Mouse (Mus musculus) CD4-positive, CD25-positive, alpha-beta regulatory T cell, adult 4 months (primary cell): ENCODE measurements around the gene Hnrnpf. TPM values are rescaled to one million over a fixed set of nuclear protein-coding genes. Genes with fewer than 3 reads are reported as not detected.

Experiments used
- ATAC-seq: one replicate; pipeline ENCODE4 v1.8.0; 2017
- polyA plus RNA-seq, 2 experiments: library from polyadenylated mRNA; unstranded; fragments of 100-300 nt; shearing (Covaris generic); gene quantifications; one replicate each; pipeline ENCODE4 v1.2.1; 2017

Gene Hnrnpf
- polyA plus RNA-seq, 2 experiments from 2014 or later = 1,072 to 1,239 TPM

DNA sequence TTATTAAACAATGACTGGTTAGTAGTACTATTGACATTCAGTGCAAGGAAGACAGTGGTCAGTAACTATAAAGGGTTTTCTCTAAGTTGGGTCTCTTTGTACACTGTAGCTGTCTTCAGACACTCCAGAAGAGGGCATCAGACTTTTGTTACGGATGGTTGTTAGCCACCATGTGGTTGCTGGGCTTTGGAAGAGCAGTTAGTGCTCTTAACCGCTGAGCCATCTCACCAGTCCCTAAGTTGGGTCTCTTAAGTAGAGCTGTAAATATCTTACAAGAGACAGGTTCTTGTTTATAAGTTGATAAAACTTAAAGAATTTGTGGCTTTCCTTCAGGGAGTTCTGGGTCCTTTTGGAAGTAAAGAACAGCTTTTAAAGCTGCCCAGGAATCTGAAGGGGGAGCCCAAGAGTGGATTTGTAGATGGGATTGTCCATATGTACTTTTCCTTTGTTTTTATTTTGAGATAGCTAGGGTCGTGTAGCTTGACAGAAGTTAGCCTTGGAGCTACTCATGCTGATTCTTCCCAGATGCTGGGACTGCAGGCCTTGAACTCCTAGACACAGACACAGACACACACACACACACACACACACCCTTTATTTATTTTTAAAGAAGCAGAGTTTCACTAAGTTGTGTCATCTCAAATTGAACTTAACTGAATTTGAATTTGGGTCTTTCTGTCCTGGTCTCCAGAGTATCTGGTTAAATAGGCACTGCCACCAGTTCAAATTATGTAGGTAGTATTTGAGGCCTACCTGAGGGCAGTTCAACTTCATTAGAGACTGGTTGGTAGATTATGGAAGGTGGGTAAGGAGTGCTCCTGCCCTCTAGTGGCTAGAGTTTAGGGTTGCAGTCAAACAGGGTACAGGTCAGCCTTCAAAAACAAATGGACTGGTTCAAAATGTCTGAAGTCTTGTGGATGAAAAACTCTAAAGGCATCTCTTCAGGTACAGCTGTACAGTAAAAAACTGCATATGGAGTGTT is 20.8 kb downstream of the Hnrnpf start:
- ATAC-seq = peak; percentile 32

DNA sequence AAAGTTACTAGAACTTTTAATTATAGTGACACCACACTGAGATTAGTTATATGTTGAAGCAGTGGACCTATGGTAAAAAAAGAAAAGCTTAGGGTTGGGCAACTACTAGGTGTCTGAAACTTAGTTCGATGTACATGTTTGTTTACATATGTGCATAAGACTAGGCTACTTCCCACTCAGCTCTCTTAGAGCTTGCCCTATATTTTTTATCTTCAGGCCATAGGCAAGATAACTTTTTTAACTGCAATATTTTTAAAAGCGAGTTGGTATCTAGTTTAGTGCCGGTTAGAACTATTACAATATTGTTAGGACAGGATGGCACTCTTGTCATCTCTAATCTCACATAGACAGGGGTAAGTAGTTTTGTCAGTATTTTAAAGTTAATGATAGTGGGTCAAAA is 21.9 kb downstream of the Hnrnpf start:
- no peak for ATAC-seq

DNA sequence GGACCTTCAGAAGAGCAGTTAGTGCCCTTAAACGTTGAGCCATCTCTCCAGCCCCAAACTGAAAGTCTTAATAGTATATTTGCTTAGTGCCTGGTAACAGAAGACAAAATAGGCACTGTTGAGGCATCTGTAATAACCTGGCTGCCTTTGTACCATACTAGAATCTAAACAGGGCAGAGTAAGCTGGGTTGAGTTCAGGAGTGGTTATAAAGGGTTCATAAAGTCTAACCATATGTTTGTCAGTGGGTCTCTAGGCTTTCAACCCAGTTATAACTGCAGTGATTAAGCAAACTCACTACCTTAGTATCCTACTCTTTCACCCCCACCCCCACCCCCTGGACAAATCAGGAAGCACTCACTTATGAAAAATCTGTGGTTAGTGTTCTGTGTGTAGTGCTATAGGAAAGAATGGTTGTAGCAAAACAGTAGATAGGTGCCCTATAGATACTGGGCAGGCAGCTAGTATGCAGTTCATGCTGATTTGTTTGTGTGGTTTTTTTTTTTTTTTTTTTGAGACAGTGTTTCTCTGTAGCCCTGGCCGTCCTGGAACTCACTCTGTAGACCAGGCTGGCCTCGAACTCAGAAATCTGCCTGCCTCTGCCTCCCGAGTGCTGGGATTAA is 26.9 kb downstream of the Hnrnpf start:
- ATAC-seq = no peak

DNA sequence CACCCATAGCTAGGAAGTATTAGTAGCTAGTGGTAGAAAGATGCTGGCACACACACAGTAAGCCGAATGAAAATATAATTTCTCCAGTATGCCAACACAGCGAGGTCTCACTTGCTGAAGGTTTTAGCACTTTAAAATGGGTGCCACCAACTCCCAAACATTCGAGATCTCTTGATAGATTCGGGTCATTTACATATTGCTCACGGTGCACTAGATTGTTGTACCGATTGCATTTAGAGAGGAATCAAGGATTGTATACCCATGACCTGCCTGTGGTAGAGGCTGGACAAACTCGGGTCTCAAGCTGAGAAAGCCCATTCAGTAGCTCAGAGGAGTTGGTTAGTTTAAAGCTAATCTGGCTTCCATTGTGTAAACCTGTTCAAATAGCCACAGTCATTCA is 27.8 kb downstream of the Hnrnpf start:
- no peak for ATAC-seq

DNA sequence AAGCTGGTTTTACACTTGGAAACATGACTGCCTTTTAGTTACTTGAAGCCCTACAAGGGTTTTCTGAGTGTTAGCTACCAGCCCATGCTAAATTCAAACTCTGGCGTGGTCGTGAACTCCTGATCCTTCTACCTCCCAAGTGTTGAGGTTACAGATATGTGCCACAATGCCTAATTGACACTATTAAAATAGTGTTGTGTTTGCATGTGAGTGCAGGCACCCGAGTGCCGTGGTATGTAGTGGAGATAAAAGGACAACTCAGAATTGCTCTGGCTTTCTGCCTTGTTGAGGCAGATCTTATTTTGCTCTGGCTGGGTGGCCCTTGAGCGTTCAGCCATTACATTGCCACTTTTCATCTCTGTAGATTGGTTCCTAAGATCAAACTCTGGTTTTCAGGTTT is 28.6 kb downstream of the Hnrnpf start:
- no peak for ATAC-seq

DNA sequence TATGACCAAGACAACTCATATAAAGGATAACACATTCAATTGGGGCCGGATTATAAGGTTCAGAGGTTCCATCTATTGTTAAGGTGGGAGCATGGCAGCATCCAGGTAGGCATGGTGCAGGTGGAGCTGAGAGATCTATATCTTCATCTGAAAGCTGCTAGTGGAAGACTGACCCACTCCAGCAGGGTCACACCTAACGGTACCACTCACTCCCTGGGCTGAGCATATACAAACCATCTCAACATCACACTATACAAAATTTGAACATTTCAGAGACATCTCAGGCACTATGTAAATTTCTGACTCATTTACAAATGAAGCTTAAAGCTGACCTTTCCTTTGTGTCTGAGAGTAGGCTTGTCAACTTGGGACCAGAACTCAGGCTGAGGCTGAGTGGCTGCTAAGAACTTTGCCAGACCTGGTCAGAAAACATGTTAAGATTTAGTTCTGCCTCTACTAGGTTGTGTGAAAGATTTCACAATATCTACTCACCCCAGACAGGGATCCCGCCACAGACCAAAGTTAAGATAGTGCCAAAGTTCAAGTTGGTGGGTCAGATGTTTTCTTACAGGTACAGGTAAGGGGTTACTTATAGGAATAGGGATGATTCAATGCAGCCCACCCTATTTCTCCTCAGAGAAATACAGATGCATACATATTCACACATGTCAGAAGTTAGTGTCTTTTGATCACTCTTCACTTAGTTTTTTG is 30.0 kb downstream of the Hnrnpf start:
- no peak for ATAC-seq

DNA sequence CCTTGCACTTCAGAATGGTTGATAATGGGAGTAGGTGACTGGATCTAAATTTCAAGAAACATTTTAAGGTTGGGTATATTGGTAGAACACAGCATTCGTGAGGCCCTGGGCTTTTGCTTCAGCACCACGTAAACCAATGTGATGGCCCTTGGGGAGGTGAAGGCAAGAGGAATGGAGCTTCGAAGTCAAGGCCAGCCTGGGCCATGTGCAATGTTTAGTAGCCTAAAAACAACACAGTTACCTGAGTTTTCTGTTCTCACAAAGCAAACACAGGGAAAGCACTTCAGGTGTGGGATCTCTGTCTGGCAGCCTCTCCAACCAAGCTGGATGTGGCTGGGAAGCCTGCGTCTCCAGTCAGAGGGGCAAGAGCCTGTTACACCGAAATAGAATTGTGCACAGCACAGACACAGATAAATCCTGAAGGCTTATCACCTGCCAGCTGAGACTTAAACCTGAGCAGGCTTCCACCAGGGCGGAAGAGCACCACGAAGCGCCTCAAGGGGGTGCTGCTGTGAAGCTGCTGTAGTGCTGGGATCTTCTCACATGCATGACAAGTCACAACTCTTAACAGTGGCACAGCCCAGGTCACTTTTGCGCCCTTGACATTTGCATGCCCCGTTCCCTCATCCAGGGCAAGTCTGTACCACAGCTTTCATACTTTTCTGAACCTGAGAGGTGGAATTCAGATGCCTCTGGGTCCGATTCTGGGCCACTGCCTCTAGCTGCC is 32.4 kb downstream of the Hnrnpf start:
- ATAC-seq = peak; percentile 40

DNA sequence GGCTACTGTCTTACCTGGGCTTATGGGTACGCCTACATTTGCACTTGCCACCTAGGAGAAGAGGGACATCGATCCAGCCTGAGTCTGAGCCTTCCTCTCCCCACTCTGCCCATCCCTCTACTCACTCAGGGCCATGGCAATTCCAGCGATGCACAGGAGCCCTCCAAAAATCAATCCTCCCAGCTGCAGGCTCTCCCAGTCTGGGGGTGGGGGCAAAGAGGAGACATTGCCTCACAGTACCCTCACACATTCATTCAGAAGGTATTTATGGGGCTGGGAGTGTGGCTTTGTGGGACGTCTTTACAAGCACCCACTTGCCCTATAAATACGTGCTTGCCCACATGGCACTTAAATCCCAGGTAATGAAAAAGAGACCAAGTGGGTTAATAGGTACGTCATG is 34.2 kb downstream of the Hnrnpf start:
- ATAC-seq = no peak

DNA sequence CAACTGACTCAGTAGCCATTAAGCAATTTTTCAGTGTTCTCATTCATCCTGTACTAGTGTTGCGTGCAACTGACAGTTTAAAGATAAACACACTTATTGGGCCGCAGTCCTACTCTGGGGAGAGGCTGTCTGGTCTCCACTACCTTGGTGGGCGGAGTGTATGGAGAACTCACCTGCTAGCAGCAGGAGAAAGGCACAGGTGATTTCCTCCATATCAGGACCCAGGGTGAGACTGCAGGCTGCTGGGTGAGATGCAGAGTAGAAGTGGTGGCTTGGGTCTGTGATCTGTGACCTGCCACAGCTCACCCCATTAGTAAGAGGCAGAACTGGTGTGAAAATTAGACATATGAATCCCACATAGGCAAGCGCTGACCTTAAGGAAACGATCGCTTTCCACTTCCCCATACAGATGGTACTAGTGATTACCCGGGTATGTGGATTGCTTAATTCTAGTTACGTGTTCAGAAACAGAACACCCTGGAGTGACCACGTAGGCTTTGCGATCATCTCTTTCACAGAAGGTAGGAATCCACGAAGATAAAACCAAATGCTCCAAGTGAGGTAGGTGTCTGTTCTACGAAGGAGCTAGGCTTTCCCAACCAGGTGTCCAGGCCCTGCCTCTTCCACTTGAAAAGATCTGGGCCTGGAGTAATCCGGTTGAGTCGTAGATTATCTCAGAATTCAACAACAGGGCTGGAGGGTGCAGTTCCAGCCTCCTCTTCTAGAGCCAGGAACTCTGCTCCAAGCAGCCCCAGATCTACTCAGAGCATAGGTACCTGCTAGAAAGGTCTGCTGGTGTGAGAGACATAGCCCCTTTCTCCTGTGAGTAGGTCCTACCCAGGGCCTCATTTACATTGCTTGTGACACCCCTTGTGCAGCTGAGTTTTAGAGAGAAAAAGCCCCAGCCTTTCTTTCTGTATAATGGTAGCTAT is 35.8 kb downstream of the Hnrnpf start:
- ATAC-seq = no peak

DNA sequence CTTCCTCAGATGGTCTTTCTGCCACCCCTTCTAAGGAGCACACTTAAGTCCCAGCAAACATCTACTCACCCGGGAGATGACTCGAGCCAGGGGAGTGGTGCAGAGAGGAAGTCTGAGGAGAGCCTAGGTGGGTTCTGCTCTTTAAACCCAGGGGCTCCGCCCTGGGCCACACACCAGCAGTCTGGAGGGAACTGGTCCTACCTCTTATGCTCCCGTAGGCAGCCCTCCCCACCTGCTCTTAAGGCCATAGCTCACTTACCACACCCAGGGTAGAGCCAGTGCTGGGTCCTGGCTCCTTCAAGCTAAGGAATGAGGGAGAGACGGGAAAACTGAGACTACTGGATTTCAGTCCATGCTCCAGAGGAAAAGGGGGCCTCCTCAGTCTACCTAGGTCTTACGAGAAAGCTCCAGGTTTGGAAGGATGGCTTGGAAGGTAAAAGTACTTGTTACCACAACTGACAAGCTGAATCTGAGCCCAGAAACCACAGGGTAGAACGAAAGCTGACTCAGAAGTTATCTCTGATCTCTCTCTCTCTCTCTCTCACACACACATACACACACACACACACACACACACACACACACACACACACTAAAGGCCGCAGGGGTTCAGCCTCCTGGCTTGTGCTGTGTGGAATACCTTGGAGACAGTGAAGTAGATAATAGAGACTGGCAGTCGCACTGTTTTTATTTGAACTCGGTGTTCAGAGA is 37.3 kb downstream of the Hnrnpf start, which contains the start of gene Fxyd4:
Fxyd4 (minus strand) TSS at position 471 of the 711 bp plus-strand sequence.
- ATAC-seq = peak; percentile 67

DNA sequence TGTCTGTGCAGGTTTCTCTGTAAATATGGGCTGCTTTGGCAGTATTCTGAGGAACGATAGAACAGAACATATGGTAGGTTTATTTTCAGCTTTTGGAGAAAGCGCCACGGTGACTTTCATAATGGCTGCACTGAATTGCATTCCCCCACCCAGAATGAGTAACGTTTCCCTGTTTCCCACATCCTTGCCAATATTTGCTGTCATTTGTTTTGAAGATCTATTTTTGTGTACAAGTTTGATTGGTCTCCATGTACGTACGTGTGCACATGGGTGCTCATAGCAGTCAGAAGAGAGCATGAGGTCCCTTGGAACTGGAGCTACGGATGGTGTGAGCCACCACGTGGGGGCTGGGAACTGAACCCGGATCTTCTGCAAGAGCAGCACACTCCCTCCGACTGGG is 38.8 kb downstream of the Hnrnpf start:
- ATAC-seq = no peak

DNA sequence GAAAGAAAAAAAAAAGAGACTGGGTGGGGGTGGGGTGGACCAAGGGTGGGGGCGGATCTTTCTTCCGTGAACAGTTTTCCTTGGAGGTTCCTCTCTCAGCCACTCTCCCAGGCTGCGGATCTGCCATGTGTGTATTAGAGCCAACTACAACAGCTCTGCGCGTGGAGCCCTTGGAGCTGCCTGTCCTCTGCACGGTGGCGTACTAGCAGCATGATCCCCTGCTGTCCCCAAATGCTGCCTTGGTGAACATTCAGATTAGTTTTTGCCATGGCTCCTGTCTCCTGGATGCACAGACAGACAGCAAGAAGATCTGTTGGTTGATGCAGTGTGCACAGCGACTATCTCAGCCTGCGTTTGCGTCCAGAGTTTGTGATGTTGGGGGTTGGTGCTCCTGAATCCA is 42.6 kb downstream of the Hnrnpf start:
- no peak for ATAC-seq

DNA sequence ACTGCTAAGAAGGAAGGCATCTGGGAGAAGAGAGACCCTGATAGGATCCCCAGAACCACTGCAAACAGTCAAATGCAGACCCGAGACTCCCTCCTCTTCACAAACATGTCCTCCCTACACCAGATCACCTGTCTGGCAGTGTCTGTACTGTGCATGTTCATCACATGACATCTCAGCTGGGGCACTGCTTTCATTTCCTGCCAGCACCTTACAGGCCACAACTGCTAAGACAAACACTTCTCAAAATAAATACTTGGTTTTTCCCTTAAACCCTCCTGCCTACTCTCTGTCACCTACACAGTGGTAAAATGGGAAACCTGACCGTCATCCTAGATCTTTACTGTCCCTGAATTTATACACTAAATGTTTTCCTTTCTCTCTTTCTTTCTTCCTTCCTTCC is 43.8 kb downstream of the Hnrnpf start:
- ATAC-seq = peak; percentile 71

DNA sequence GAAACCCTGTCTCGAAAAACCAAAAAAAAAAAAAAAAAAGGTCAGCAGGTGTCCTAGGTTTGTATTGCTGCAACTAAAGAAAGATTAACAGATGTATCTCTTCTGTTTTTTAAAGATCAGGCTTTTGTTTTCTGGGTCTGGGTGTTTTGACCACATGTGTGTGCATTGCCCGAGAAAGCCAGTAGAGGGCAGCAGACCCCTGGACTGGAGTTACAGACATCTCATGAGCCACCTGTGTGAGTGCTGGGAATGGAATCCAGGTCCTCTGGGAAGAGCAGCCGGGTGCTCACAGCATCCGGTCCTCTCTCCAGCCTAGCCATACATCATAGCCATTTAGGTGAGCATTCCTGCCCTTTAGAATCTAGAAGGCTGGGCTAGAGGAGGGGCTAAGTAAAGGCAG is 52.2 kb downstream of the Hnrnpf start:
- no peak for ATAC-seq

DNA sequence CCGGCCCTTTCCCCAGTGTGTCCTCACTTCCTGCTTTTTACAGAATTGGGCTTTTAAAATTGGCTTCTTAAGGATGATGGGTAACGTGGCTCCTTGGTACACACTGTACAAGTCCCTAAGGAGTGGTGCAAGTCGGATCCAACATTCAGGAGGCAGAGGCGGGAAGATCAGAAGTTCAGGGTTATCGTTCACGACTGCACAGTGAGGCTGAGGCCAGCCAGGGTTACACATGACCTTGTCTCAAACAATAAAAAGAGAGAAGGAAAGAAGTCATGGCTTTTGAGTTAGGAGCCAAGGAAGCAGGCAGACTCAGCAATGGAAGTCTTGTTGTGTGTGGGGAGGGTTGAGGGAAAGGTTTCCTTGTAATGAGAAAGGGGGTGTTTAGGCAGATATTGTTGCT is 56.0 kb downstream of the Hnrnpf start:
- ATAC-seq = no peak

DNA sequence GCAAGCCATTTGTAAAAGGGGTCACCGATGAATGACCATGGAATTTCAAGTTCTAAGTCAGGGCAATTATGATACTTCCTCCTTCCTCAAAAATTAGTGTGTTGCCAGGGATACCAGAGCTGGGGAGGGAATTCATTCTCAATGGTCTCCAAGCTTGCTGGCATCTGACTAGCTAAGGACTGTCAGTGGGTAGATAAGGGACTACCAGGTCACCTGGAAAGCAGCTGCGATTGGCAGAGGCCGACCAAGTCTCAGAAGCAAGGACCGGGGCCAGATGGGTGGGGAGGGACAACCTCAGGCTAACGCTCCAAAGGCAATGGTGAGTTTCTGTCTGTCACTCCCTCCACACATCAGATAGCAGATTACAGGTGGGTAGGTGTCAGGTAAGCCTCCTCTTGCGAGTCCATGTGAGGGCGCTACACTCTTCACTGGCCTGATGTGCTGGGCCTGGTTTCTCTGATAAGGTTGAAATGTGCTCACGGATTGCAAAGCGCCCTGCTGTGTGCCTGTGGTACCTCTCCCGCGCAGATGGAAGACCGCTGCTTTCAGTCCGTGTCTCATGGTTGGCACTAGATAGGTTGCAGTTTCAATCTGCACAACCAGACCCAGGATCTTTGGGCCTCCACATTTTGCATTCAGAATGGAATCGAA is 56.9 kb downstream of the Hnrnpf start:
- ATAC-seq = no peak

DNA sequence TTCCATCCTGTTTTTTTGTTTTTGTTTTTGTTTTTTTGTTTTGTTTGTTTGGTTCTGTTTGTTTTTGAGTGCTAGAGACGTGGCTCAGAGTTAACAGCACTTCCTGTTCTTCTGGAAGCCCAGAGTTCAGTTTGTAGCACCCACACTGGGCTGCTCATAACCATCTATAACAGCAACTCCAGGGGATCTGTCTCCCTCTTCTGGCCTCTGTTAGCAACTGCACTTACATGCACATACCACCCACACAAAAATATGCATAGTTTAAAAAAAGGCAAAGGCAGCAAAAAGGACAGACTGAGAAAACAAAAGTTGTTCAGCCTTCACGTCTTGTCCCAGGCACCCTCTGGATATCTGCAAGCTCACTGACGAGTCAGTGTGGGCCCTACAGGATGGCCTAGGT is 63.1 kb downstream of the Hnrnpf start:
- no peak for ATAC-seq

DNA sequence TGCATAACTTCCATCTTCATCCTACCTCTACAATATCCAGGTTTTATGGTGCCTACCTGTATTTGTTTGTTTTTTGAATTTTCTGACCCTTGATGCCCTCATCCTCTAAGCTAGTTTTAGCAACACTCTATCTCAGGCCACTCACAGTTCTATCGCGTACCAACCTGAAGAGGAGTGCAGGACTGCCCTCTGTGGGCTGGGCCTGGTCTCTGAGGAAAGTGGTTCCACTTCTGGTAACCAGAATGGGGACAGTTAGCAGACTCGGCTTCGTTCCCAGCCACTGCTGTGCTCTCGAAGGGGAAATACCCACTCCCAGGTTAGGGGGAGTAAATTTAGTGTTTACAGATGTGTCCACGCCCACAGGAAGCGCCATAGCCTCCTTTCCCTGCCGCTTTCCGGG is 66.6 kb downstream of the Hnrnpf start:
- peak; percentile 61 for ATAC-seq
